Mouse (Mus musculus) CD4-positive, CD25-positive, alpha-beta regulatory T cell, adult 4 months (primary cell): ENCODE results near the gene Tnfrsf23. TPM values are rescaled to one million over a fixed set of nuclear protein-coding genes. Genes with fewer than 3 reads are reported as not detected.
"Not testable (repeated sequence)": the region's sequence is repeated elsewhere in the genome, so short reads cannot be mapped to it uniquely, and the experiment has no call there.

Source experiments
- ATAC-seq: one replicate; pipeline ENCODE4 v1.8.0; 2017
- polyA plus RNA-seq, 2 experiments: library from polyadenylated mRNA; unstranded; fragments of 100-300 nt; shearing (Covaris generic); gene quantifications; one replicate each; pipeline ENCODE4 v1.2.1; 2017

Tnfrsf23 gene
- polyA plus RNA-seq = 1 to 10 TPM; 2.6 to 4.3 TPM

- ATAC-seq = peak; percentile 100
Measured at GRCm38 (mm10) chr7:143685359-143686067, at the start of gene Tnfrsf23. Gene Tnfrsf23 (minus strand): TSS chr7:143685872.

GRCm38 (mm10) chr7:143733746-143734145 is 48.1 kb upstream of the Tnfrsf23 start:
- no peak for ATAC-seq

- ATAC-seq = no peak
Measured at GRCm38 (mm10) chr7:143729886-143730285, 44.2 kb upstream of the Tnfrsf23 start.

- no peak for ATAC-seq
Measured at GRCm38 (mm10) chr7:143726396-143726795, 40.7 kb upstream of the Tnfrsf23 start.

GRCm38 (mm10) chr7:143723841-143724240 is 38.2 kb upstream of the Tnfrsf23 start:
- no peak for ATAC-seq

GRCm38 (mm10) chr7:143722646-143723045 is 37.0 kb upstream of the Tnfrsf23 start:
- no peak for ATAC-seq

GRCm38 (mm10) chr7:143717811-143718210 is 32.1 kb upstream of the Tnfrsf23 start:
- ATAC-seq = no peak

- peak; percentile 27 for ATAC-seq
Measured at GRCm38 (mm10) chr7:143713421-143713820, 27.7 kb upstream of the Tnfrsf23 start.

- peak; percentile 96 for ATAC-seq
Measured at GRCm38 (mm10) chr7:143712771-143713348, 27.2 kb upstream of the Tnfrsf23 start.

GRCm38 (mm10) chr7:143712023-143712422 is 26.4 kb upstream of the Tnfrsf23 start:
- no peak for ATAC-seq

- no peak for ATAC-seq
Measured at GRCm38 (mm10) chr7:143711381-143711780, 25.7 kb upstream of the Tnfrsf23 start.

GRCm38 (mm10) chr7:143709395-143709794 is 23.7 kb upstream of the Tnfrsf23 start:
- ATAC-seq = no peak

GRCm38 (mm10) chr7:143706697-143707438 is 21.2 kb upstream of the Tnfrsf23 start:
- ATAC-seq = peak; percentile 97

GRCm38 (mm10) chr7:143696140-143696539 is 10.5 kb upstream of the Tnfrsf23 start:
- ATAC-seq = peak; percentile 60

- no peak for ATAC-seq
Measured at GRCm38 (mm10) chr7:143694550-143694949, 8.9 kb upstream of the Tnfrsf23 start.

- ATAC-seq = no peak
Measured at GRCm38 (mm10) chr7:143692746-143693510, 7.3 kb upstream of the Tnfrsf23 start.

GRCm38 (mm10) chr7:143691909-143692308 is 6.2 kb upstream of the Tnfrsf23 start:
- no peak for ATAC-seq

- no peak for ATAC-seq
Measured at GRCm38 (mm10) chr7:143691181-143691580, 5.5 kb upstream of the Tnfrsf23 start.

GRCm38 (mm10) chr7:143689946-143690345 is 4.3 kb upstream of the Tnfrsf23 start:
- ATAC-seq = no peak

- no peak for ATAC-seq
Measured at GRCm38 (mm10) chr7:143689481-143689880, 3.8 kb upstream of the Tnfrsf23 start.

GRCm38 (mm10) chr7:143686676-143687075 is 1.0 kb upstream of the Tnfrsf23 start:
- not testable (repeated sequence) for ATAC-seq

- ATAC-seq = not testable (repeated sequence)
Measured at GRCm38 (mm10) chr7:143686191-143686590, 519 bp upstream of the Tnfrsf23 start.

GRCm38 (mm10) chr7:143684569-143684968 is 1.1 kb downstream of the Tnfrsf23 start:
- ATAC-seq = not testable (repeated sequence)
